8 mouse cellular contexts compared by ENCODE assay signal in genomic region chr10:127123436-127123805, GRCm38 (mm10). TPM values are rescaled to one million over a fixed set of nuclear protein-coding genes. Genes with fewer than 3 reads are reported as not detected.
DNase-seq lines count a peak whose midpoint lies in the region; ATAC-seq and TF ChIP-seq lines count a peak whose summit lies in the region.

No protein-coding gene starts in this region.

- peak overlapping the region; percentile 4 to 39 for H3K4me3 ChIP-seq in ES-E14 (ENCODE audit: insufficient read depth in 1 of 2, low read depth in 1 of 2, low read length in 2 of 2, poor library complexity in 1 of 2, severe bottlenecking in 1 of 2)
- H3K4me3 ChIP-seq in brown adipose tissue, adult 24 weeks (ENCODE audit: insufficient read depth, low read depth, low read length) = peak overlapping the region; percentile 55
- H3K4me3 ChIP-seq in forebrain, embryonic 10.5 days = peak overlapping the region; percentile 44
- peak overlapping the region; percentile 44 for H3K4me3 ChIP-seq in hindbrain, embryonic 10.5 days
- peak overlapping the region; percentile 18 for H3K4me3 ChIP-seq in lung, embryonic 15.5 days

- WGBS in forebrain, embryonic 10.5 days = 10% methylated on average over 4 of the region's 4 CpGs
- 10% methylated on average over 4 of the region's 4 CpGs for WGBS in hindbrain, embryonic 10.5 days
- WGBS in lung, embryonic 15.5 days = 20% methylated on average over 4 of the region's 4 CpGs

- peak; percentile 44 for DNase-seq in ES-E14 (ENCODE audit: low read depth, low spot score)
- peak; percentile 52 for DNase-seq in forebrain, embryonic 10.5 days (ENCODE audit: extremely low spot score, low spot score)
- DNase-seq in hindbrain, embryonic 10.5 days (ENCODE audit: low spot score) = peak; percentile 62
- peak; percentile 74 for DNase-seq in layer of hippocampus, adult 9-11 months
- DNase-seq in ovary, postnatal 36 days (ENCODE audit: low spot score) = peak; percentile 36
- peak; percentile 54 to 63 for DNase-seq in thymus, postnatal 36 days

- no peak for ATAC-seq in lung, embryonic 15.5 days (ENCODE audit: borderline replicate concordance, extremely low read depth, low FRiP score, low TSS enrichment)

- peak overlapping the region; percentile 55 for H3K4me2 ChIP-seq in lung, embryonic 15.5 days

- no peaks in the 10 kb centered on the region for H3K9me3 ChIP-seq in ES-E14 (ENCODE audit: control insufficient read depth, insufficient read depth, low read depth, low read length)
- no peaks in the 10 kb centered on the region for H3K9me3 ChIP-seq in forebrain, embryonic 10.5 days
- no peaks in the 10 kb centered on the region for H3K9me3 ChIP-seq in hindbrain, embryonic 10.5 days
- no peaks in the 10 kb centered on the region for H3K9me3 ChIP-seq in lung, embryonic 15.5 days

- no peak overlapping the region for H3K27ac ChIP-seq in ES-E14 (ENCODE audit: insufficient read depth, low read depth, low read length, poor library complexity, severe bottlenecking)
- no peak overlapping the region for H3K27ac ChIP-seq in brown adipose tissue, adult 24 weeks (replicated peaks; ENCODE audit: low read depth, low read length)
- peak overlapping the region; percentile 20; the same call in 1 of the 2 replicates for H3K27ac ChIP-seq in forebrain, embryonic 10.5 days
- peak overlapping the region; percentile 60 for H3K27ac ChIP-seq in hindbrain, embryonic 10.5 days
- H3K27ac ChIP-seq in lung, embryonic 15.5 days = no peak overlapping the region

- peaks cover 1 to 10% of the 10 kb centered on the region in 2 experiments; a peak in 2 of 4 replicates for H3K4me1 ChIP-seq in ES-E14 (ENCODE audit: control insufficient read depth in 2 of 2, insufficient read depth in 2 of 2, low read length in 2 of 2, poor library complexity in 1 of 2)
- no peaks in the 10 kb centered on the region; the same call in 1 of the 2 replicates for H3K4me1 ChIP-seq in brown adipose tissue, adult 24 weeks (ENCODE audit: control insufficient read depth, insufficient read depth, insufficient read length, low read length)
- H3K4me1 ChIP-seq in forebrain, embryonic 10.5 days = peaks cover 29% of the 10 kb centered on the region
- peaks cover 30% of the 10 kb centered on the region for H3K4me1 ChIP-seq in hindbrain, embryonic 10.5 days (replicated peaks)
- peaks cover 21% of the 10 kb centered on the region for H3K4me1 ChIP-seq in lung, embryonic 15.5 days

- no peak overlapping the region for H3K9ac ChIP-seq in ES-E14 (ENCODE audit: insufficient read depth, low read depth, low read length, poor library complexity, severe bottlenecking)
- no peak overlapping the region for H3K9ac ChIP-seq in lung, embryonic 15.5 days

- in situ Hi-C loops in ES-E14 (cut with MboI; ENCODE audit: low sequenced_read_pairs in 2 of 2, unreplicated experiment in 2 of 2) = no loop called here

- no peaks in the 10 kb centered on the region for H3K27me3 ChIP-seq in forebrain, embryonic 10.5 days (ENCODE audit: poor library complexity, severe bottlenecking)
- H3K27me3 ChIP-seq in hindbrain, embryonic 10.5 days (ENCODE audit: insufficient read depth, poor library complexity, severe bottlenecking) = no peaks in the 10 kb centered on the region
- no peaks in the 10 kb centered on the region for H3K27me3 ChIP-seq in lung, embryonic 15.5 days

- no peaks in the 10 kb centered on the region for H3K36me3 ChIP-seq in ES-E14 (ENCODE audit: control insufficient read depth, insufficient read depth, low read length, poor library complexity, severe bottlenecking)
- peaks cover 11% of the 10 kb centered on the region for H3K36me3 ChIP-seq in forebrain, embryonic 10.5 days (replicated peaks)
- peaks cover 13% of the 10 kb centered on the region for H3K36me3 ChIP-seq in hindbrain, embryonic 10.5 days
- peaks cover 9% of the 10 kb centered on the region for H3K36me3 ChIP-seq in lung, embryonic 15.5 days

TF ChIP-seq in ES-E14, 5 proteins besides CTCF, POLR2A, EP300 and RAD21:
- TF ChIP-seq ZNF384 (IDR thresholded peaks at IDR 0.05; ENCODE audit: low read depth, low read length) (no peak), HCFC1 (IDR thresholded peaks at IDR 0.05; ENCODE audit: borderline replicate concordance, insufficient read depth, low read length) (no peak), MAFK (IDR thresholded peaks at IDR 0.05; ENCODE audit: insufficient read depth, low read depth, low read length) (no peak), CHD2 (IDR thresholded peaks at IDR 0.05; ENCODE audit: low read depth, low read length) (no peak), ZC3H11A (IDR thresholded peaks at IDR 0.05; ENCODE audit: borderline replicate concordance, low read depth, low read length) (no peak)

RNA-seq across cellular contexts. Expression of gene Os9, which starts 2.5 kb away (rescaled TPM):
- total RNA-seq in ES-E14 (2012; rRNA removed) = 29.4 and 48.6 TPM in 2 replicates
- polyA plus RNA-seq in brown adipose tissue, adult 24 weeks (2012; ENCODE audit: insufficient read depth, insufficient read length, missing spikeins) = 35.8 and 42.4 TPM in 2 replicates
- 54.2 and 57.6 TPM in 2 replicates for polyA plus RNA-seq in forebrain, embryonic 10.5 days (2016; fragmentation: Nextera tagmentation; extraction: Ambion mirVana)
- 69.4 and 85.5 TPM in 2 replicates for polyA plus RNA-seq in hindbrain, embryonic 10.5 days (2016; fragmentation: Nextera tagmentation; extraction: Ambion mirVana)
- 90.1 and 101 TPM in 2 replicates for polyA plus RNA-seq in lung, embryonic 15.5 days (2015; fragmentation: Nextera tagmentation; extraction: Ambion mirVana)

RNA-seq across cellular contexts. Expression of gene B4galnt1, which starts 41.6 kb away (rescaled TPM):
- 4.5 and 8.6 TPM in 2 replicates for total RNA-seq in ES-E14 (2012; rRNA removed)
- polyA plus RNA-seq in brown adipose tissue, adult 24 weeks (2012; ENCODE audit: insufficient read depth, insufficient read length, missing spikeins) = 0.95 and 1.8 TPM in 2 replicates
- 4.0 and 5.0 TPM in 2 replicates for polyA plus RNA-seq in forebrain, embryonic 10.5 days (2016; fragmentation: Nextera tagmentation; extraction: Ambion mirVana)
- 4.4 and 12.7 TPM in 2 replicates for polyA plus RNA-seq in hindbrain, embryonic 10.5 days (2016; fragmentation: Nextera tagmentation; extraction: Ambion mirVana)
- 2.8 and 3.6 TPM in 2 replicates for polyA plus RNA-seq in lung, embryonic 15.5 days (2015; fragmentation: Nextera tagmentation; extraction: Ambion mirVana)

RNA-seq across cellular contexts. Expression of gene Agap2, which starts 48.3 kb away (rescaled TPM):
- total RNA-seq in ES-E14 (2012; rRNA removed) = 1.4 and 2.0 TPM in 2 replicates
- 0.48 and 1.5 TPM in 2 replicates for polyA plus RNA-seq in brown adipose tissue, adult 24 weeks (2012; ENCODE audit: insufficient read depth, insufficient read length, missing spikeins)
- polyA plus RNA-seq in forebrain, embryonic 10.5 days (2016; fragmentation: Nextera tagmentation; extraction: Ambion mirVana) = 0.10 and 0.23 TPM in 2 replicates
- polyA plus RNA-seq in hindbrain, embryonic 10.5 days (2016; fragmentation: Nextera tagmentation; extraction: Ambion mirVana) = 0.12 and 0.33 TPM in 2 replicates
- polyA plus RNA-seq in lung, embryonic 15.5 days (2015; fragmentation: Nextera tagmentation; extraction: Ambion mirVana) = 0.05 and 0.07 TPM in 2 replicates

RNA-seq across cellular contexts. Expression of gene Tspan31, which starts 53.4 kb away (rescaled TPM):
- total RNA-seq in ES-E14 (2012; rRNA removed) = 121 and 154 TPM in 2 replicates
- polyA plus RNA-seq in brown adipose tissue, adult 24 weeks (2012; ENCODE audit: insufficient read depth, insufficient read length, missing spikeins) = 56.7 and 71.6 TPM in 2 replicates
- polyA plus RNA-seq in forebrain, embryonic 10.5 days (2016; fragmentation: Nextera tagmentation; extraction: Ambion mirVana) = 188 and 190 TPM in 2 replicates
- polyA plus RNA-seq in hindbrain, embryonic 10.5 days (2016; fragmentation: Nextera tagmentation; extraction: Ambion mirVana) = 177 and 187 TPM in 2 replicates
- 161 and 175 TPM in 2 replicates for polyA plus RNA-seq in lung, embryonic 15.5 days (2015; fragmentation: Nextera tagmentation; extraction: Ambion mirVana)

RNA-seq across cellular contexts. Expression of gene Slc26a10, which starts 57.0 kb away (rescaled TPM):
- total RNA-seq in ES-E14 (2012; rRNA removed) = 7.4 and 12.2 TPM in 2 replicates
- polyA plus RNA-seq in brown adipose tissue, adult 24 weeks (2012; ENCODE audit: insufficient read depth, insufficient read length, missing spikeins) = 1.0 and 4.8 TPM in 2 replicates
- 1.9 and 2.0 TPM in 2 replicates for polyA plus RNA-seq in forebrain, embryonic 10.5 days (2016; fragmentation: Nextera tagmentation; extraction: Ambion mirVana)
- polyA plus RNA-seq in hindbrain, embryonic 10.5 days (2016; fragmentation: Nextera tagmentation; extraction: Ambion mirVana) = 1.6 and 2.1 TPM in 2 replicates
- polyA plus RNA-seq in lung, embryonic 15.5 days (2015; fragmentation: Nextera tagmentation; extraction: Ambion mirVana) = 0.86 and 0.93 TPM in 2 replicates

Comparison
In these comparisons a context has a peak if more than half of its experiments do, and no peak if none do; other contexts are left out.
1. H3K27ac ChIP-seq: peak in forebrain, embryonic 10.5 days (single experiment) and hindbrain, embryonic 10.5 days (single experiment); none in ES-E14 (single experiment), brown adipose tissue, adult 24 weeks (single experiment) and lung, embryonic 15.5 days (single experiment).
2. Peak in every context shown above with its lines, with median percentiles within 50 percentile points of each other: DNase-seq and H3K4me3 ChIP-seq.